Mouse (Mus musculus): ENCODE measurements around the gene Mcf2l. TPM values are rescaled to one million over a fixed set of nuclear protein-coding genes. Genes with fewer than 3 reads are reported as not detected.

Mcf2l gene
- total RNA-seq (2017): 3.1 and 10.7 TPM in 2 replicates

- ATAC-seq (replicated peaks in 1 of 2; ENCODE audit: insufficient read depth in 1 of 2, low FRiP score in 2 of 2, low TSS enrichment in 1 of 2, low read depth in 1 of 2, poor library complexity in 2 of 2, severe bottlenecking in 2 of 2): peak; percentile 20 to 33; a peak in 3 of 4 replicates
Measured at GRCm38 (mm10) chr8:12873357-12874046, at the start of gene Mcf2l. Mcf2l (plus strand) TSS chr8:12873806.

GRCm38 (mm10) chr8:12824562-12824961 is 49.0 kb upstream of the Mcf2l start:
- no peak for ATAC-seq (replicated peaks in 1 of 2; ENCODE audit: insufficient read depth in 1 of 2, low FRiP score in 2 of 2, low TSS enrichment in 1 of 2, low read depth in 1 of 2, poor library complexity in 2 of 2, severe bottlenecking in 2 of 2)

GRCm38 (mm10) chr8:12825236-12825635 is 48.4 kb upstream of the Mcf2l start:
- no peak for ATAC-seq (replicated peaks in 1 of 2; ENCODE audit: insufficient read depth in 1 of 2, low FRiP score in 2 of 2, low TSS enrichment in 1 of 2, low read depth in 1 of 2, poor library complexity in 2 of 2, severe bottlenecking in 2 of 2)

DNA sequence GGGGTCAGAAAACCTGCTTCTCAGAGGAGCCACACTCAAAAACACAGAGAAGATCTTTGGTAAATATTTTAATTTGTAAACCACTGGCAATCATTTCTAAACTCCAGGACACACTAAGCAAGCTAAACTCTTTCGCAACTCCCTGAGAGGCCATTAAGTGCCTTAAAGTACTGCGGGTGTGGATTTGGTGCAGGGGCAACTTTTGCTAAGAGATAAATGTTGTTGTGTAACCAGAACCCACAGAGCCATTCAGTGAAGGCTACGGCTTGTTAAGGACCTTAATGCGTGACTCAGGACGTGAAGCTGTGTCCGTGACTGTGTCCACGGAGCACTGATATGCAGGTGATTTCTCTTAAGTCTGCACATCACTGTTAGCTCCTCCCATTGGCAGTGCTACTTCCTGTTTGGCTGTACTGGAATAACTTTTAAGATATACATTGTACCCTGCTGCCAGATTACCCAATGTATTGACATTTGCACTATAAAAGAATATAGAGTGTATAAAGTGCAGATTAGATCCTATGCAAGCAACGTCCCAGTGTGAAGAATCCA is 47.8 kb upstream of the Mcf2l start:
- ATAC-seq (replicated peaks in 1 of 2; ENCODE audit: insufficient read depth in 1 of 2, low FRiP score in 2 of 2, low TSS enrichment in 1 of 2, low read depth in 1 of 2, poor library complexity in 2 of 2, severe bottlenecking in 2 of 2): no peak; a peak in 1 of 4 replicates

DNA sequence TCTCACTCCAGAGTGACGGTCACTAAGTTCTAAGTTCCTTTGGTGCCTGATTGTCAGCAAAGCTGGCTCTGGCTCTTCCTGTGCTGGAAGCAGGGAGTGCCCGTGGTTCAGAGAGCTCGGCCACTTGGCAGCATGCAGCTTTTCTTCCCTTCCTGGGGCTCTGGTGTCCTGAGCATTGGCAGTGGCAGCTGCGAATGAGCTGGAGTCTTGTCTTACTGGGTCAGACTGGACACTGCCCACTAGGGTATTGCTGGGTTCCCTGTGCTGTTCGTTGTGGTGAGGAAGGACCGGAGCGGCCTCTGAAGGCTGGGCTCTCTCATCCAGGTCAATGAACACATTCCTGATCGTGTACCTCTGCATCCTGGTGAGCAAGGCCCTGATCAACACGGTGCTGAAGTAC is 46.5 kb upstream of the Mcf2l start:
- ATAC-seq (replicated peaks in 1 of 2; ENCODE audit: insufficient read depth in 1 of 2, low FRiP score in 2 of 2, low TSS enrichment in 1 of 2, low read depth in 1 of 2, poor library complexity in 2 of 2, severe bottlenecking in 2 of 2): no peak

DNA sequence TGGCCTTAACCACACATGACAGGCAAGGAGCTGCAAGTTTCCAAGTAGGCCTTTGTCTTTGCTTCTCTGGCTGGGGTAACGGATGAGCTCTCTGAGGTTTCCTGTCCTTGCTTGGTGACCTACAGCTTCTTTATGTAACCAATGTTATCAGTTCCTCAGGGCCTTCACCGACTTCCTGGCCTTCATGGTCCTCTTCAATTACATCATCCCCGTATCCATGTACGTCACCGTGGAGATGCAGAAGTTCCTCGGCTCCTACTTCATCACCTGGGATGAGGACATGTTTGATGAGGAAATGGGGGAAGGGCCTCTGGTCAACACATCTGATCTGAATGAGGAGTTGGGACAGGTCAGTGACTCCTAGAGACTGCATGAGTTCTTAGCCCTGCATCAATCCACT is 45.3 kb upstream of the Mcf2l start:
- peak in 1 of 2 experiments; percentile 25; a peak in 1 of 4 replicates for ATAC-seq (replicated peaks in 1 of 2; ENCODE audit: insufficient read depth in 1 of 2, low FRiP score in 2 of 2, low TSS enrichment in 1 of 2, low read depth in 1 of 2, poor library complexity in 2 of 2, severe bottlenecking in 2 of 2)

DNA sequence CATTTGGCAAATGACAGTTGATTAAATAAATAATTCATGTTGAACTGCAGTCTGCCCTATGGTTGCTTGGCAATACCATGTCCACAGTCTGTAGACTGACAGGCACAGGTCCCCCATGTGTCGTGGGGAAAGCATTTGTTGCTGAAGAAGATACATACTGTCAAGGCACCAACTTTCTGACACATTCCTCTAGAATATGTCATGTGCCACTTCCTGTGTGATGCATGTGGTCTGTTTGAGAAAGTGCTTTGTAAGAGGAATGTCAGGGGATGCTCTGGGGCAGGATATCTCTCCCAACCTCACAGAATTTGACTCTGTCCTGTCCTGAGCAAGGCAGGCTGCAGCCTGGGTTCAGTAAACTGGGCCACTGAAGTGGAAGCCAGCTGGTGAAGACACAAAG is 44.2 kb upstream of the Mcf2l start:
- ATAC-seq (replicated peaks in 1 of 2; ENCODE audit: insufficient read depth in 1 of 2, low FRiP score in 2 of 2, low TSS enrichment in 1 of 2, low read depth in 1 of 2, poor library complexity in 2 of 2, severe bottlenecking in 2 of 2): no peak

DNA sequence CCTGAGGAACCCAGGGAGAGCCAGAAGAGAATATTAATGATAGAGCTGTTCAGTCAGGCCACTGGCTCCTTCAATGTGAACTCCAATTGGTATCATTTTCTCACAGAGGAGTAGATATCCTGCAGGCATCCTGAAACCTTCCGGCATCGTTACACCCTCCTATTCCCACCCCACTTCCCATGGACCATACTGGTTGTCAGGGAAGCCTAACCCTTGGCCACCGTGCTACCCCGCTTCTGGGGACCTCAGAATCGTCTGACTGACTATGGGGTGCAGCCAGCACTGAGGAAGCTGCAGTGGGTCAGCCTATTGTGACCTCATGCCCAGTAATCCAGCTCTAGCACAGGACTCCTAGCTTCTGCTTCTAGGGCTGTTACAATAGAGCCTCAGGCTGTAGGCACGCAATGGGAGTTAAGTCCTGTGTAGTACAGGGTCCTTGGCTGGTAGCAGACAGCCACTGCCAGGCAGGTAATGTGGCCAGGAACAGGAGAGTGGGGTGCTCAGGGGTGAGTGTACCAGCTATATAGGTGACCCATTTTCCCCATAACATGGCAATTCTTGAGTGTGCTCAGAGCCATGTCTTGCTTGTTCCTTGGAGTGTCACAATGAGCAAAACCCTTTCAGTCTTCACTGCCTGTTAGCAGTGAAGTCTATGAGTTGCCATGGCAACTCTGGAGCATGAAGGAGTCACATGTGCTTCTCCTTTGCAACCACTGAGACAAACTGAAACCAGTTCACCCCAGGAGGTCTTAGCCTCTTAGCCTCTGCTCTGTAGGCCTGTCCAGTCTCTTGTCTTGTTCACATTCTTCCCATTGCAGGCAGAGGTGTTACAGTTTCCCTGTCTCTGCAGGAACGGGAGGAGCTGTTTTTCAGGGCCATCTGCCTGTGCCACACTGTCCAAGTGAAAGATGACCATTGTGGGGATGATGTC is 41.7 kb upstream of the Mcf2l start:
- no peak for ATAC-seq (replicated peaks in 1 of 2; ENCODE audit: insufficient read depth in 1 of 2, low FRiP score in 2 of 2, low TSS enrichment in 1 of 2, low read depth in 1 of 2, poor library complexity in 2 of 2, severe bottlenecking in 2 of 2)

GRCm38 (mm10) chr8:12833616-12834015 is 40.0 kb upstream of the Mcf2l start:
- no peak for ATAC-seq (replicated peaks in 1 of 2; ENCODE audit: insufficient read depth in 1 of 2, low FRiP score in 2 of 2, low TSS enrichment in 1 of 2, low read depth in 1 of 2, poor library complexity in 2 of 2, severe bottlenecking in 2 of 2)

GRCm38 (mm10) chr8:12840834-12841233 is 32.8 kb upstream of the Mcf2l start:
- no peak; a peak in 1 of 4 replicates for ATAC-seq (replicated peaks in 1 of 2; ENCODE audit: insufficient read depth in 1 of 2, low FRiP score in 2 of 2, low TSS enrichment in 1 of 2, low read depth in 1 of 2, poor library complexity in 2 of 2, severe bottlenecking in 2 of 2)

DNA sequence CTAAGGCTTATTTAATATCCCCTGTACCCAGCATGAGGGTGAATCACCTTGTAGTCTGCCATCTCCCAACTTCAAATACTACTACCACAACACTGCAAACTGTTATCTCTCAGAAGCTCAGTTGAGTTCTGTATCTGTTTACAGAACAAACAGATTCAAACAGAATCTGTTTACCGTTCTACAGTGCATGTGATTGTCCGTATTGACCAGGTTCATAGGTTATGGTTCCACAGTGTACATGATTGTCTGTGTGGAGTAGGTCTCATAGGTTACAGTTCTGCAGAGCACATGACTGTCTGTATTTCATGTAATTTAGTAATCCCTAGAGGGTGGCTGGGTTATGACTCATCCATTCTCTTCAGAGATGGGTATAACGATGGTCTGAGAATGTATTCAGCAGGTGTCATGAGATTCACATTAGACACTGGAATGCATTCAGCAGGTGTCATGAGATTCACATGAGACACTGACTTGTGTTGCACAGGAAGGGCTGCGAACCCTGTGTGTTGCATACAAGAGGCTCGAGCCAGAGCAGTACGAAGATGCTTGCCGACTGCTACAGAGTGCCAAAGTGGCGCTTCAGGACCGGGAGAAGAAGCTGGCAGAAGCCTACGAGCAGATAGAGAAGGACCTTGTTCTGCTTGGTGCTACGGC is 31.1 kb upstream of the Mcf2l start:
- ATAC-seq (replicated peaks in 1 of 2; ENCODE audit: insufficient read depth in 1 of 2, low FRiP score in 2 of 2, low TSS enrichment in 1 of 2, low read depth in 1 of 2, poor library complexity in 2 of 2, severe bottlenecking in 2 of 2): no peak

GRCm38 (mm10) chr8:12844347-12844950 is 29.2 kb upstream of the Mcf2l start:
- ATAC-seq (replicated peaks in 1 of 2; ENCODE audit: insufficient read depth in 1 of 2, low FRiP score in 2 of 2, low TSS enrichment in 1 of 2, low read depth in 1 of 2, poor library complexity in 2 of 2, severe bottlenecking in 2 of 2): no peak

GRCm38 (mm10) chr8:12846447-12846846 is 27.2 kb upstream of the Mcf2l start:
- ATAC-seq (replicated peaks in 1 of 2; ENCODE audit: insufficient read depth in 1 of 2, low FRiP score in 2 of 2, low TSS enrichment in 1 of 2, low read depth in 1 of 2, poor library complexity in 2 of 2, severe bottlenecking in 2 of 2): no peak

DNA sequence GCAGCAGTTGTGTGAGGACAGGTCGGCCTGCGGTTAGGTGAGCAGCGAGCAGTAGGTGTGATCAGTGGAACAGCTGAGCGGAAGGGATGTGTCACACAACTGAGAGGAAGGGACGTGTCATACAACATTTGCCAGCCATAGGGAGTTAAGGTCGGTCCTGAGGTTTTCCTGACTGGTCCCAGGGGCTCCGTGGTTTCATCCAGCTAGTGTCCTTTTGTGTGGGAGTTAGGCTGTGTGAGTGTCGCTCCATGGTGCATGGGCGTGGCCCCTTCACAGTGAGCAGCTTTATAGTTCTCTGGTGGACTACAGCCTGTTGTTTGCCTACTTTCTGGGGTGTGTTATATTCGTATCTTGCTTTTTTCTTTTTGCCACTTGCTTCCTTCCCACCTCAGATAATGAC is 22.4 kb upstream of the Mcf2l start:
- ATAC-seq (replicated peaks in 1 of 2; ENCODE audit: insufficient read depth in 1 of 2, low FRiP score in 2 of 2, low TSS enrichment in 1 of 2, low read depth in 1 of 2, poor library complexity in 2 of 2, severe bottlenecking in 2 of 2): no peak

DNA sequence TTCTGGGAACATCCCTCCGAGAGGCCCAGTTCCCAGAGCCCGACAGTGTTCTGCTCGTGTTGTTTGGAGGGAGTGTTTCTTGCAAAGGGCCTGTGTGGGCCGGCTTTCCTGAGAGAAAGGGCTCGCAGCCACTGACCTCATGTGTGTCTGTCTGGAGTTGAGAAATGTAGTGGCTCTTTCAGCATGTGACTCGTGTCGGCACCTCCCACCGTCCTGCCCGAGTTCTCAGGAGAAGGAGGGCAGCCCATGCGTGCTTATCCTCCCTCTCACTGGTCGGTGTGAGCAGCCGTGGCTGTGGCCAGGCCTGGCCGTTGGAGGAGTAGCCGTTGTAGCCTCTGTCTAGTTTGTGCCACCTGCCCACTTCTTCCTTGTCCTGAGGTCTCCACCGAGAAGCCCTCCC is 17.6 kb upstream of the Mcf2l start:
- ATAC-seq (replicated peaks in 1 of 2; ENCODE audit: insufficient read depth in 1 of 2, low FRiP score in 2 of 2, low TSS enrichment in 1 of 2, low read depth in 1 of 2, poor library complexity in 2 of 2, severe bottlenecking in 2 of 2): no peak

- no peak for ATAC-seq (replicated peaks in 1 of 2; ENCODE audit: insufficient read depth in 1 of 2, low FRiP score in 2 of 2, low TSS enrichment in 1 of 2, low read depth in 1 of 2, poor library complexity in 2 of 2, severe bottlenecking in 2 of 2)
Measured at GRCm38 (mm10) chr8:12863061-12863460, 10.5 kb upstream of the Mcf2l start.

DNA sequence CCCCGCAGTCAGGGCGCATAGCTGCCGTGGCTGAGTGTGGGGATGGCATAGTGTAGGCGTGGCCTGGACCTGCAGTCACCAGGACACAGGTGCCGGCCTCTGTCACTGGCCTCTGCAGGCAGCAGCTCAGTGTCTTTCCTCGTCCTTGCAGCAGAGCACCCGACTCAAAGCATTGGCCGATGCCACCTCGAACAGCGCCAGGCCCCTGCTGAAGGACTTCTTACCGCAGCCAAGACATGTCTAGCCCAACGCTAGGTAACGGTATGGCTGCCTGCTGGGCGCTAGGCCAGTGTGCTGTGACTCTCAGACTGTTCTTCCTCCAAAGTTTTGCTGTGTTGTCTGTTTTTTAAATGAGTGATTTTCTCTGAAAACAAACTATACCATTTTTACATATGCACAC is 10.0 kb upstream of the Mcf2l start:
- ATAC-seq (replicated peaks in 1 of 2; ENCODE audit: insufficient read depth in 1 of 2, low FRiP score in 2 of 2, low TSS enrichment in 1 of 2, low read depth in 1 of 2, poor library complexity in 2 of 2, severe bottlenecking in 2 of 2): no peak
